Mouse (Mus musculus) heart, embryonic 14.5 days (tissue): ENCODE measurements around the gene Fgfr4. TPM values are rescaled to one million over a fixed set of nuclear protein-coding genes. Genes with fewer than 3 reads are reported as not detected.

Experiments used
- ATAC-seq: fragments of 200-750 bp; cut with Nextera tagmentation; 2 replicates; pipeline ENCODE4 v1.8.0; 2017; ENCODE audit warnings: low read depth, moderate TSS enrichment; ENCODE audit not compliant: insufficient number of reproducible peaks, insufficient read depth, low FRiP score
- H3K27ac ChIP-seq, 2 experiments: fragments of 200-500 bp in 1 of 2; fragments of 300-500 bp in 1 of 2; sonication (generic) in 1 of 2; replicated peaks in 1 of 2; 2 replicates each; pipeline ENCODE4 v1.5.1; 2012 to 2014; ENCODE audit warnings: low read depth in 2 of 2, low read length in 2 of 2, control low read depth in 1 of 2, mild to moderate bottlenecking in 1 of 2, mixed read lengths in 1 of 2; ENCODE audit not compliant: control insufficient read depth in 1 of 2, insufficient read depth in 1 of 2
- H3K27me3 ChIP-seq: fragments of 300-500 bp; sonication (generic); 2 replicates; pipeline ENCODE4 v1.6.1; 2014; ENCODE audit warnings: mild to moderate bottlenecking, low read length, control low read depth; ENCODE audit not compliant: control insufficient read depth, insufficient read depth
- H3K36me3 ChIP-seq: fragments of 300-500 bp; sonication (generic); 2 replicates; pipeline ENCODE4 v1.6.1; 2014; ENCODE audit warnings: mild to moderate bottlenecking, control low read depth, low read length, mixed read lengths; ENCODE audit not compliant: control insufficient read depth, insufficient read depth
- H3K4me1 ChIP-seq, 2 experiments: fragments of 200-500 bp in 1 of 2; fragments of 300-500 bp in 1 of 2; sonication (generic) in 1 of 2; 2 replicates each; pipeline ENCODE4 v1.6.1; 2012 to 2014; ENCODE audit warnings: low read length in 2 of 2, control low read depth in 1 of 2, mixed read lengths in 1 of 2; ENCODE audit not compliant: control insufficient read depth in 2 of 2, insufficient read depth in 2 of 2
- H3K4me2 ChIP-seq: fragments of 300-500 bp; sonication (generic); 2 replicates; pipeline ENCODE4 v1.6.1; 2014; ENCODE audit warnings: mild to moderate bottlenecking, low read length
- H3K4me3 ChIP-seq, 2 experiments: fragments of 200-500 bp in 1 of 2; fragments of 300-500 bp in 1 of 2; sonication (generic) in 1 of 2; 2 replicates each; pipeline ENCODE4 v1.5.1; 2012 to 2014; ENCODE audit warnings: low read length in 2 of 2, mild to moderate bottlenecking in 2 of 2, control low read depth in 1 of 2, low read depth in 1 of 2, moderate library complexity in 1 of 2; ENCODE audit not compliant: control insufficient read depth in 1 of 2, insufficient read depth in 1 of 2
- H3K9ac ChIP-seq: fragments of 300-500 bp; sonication (generic); 2 replicates; pipeline ENCODE4 v1.6.1; 2014; ENCODE audit warnings: mild to moderate bottlenecking, low read length
- H3K9me3 ChIP-seq: fragments of 300-500 bp; sonication (generic); 2 replicates; pipeline ENCODE4 v1.6.1; 2016; ENCODE audit warnings: low read length, control low read depth; ENCODE audit not compliant: control insufficient read depth
- WGBS: fragments of 180-500 bp; shearing (Covaris S2); extraction: QIAGEN DNeasy Blood & Tissue Kit; methylation state at CpG from one replicate; pipeline ENCODE4 v1.1.7; 2014; 5-methylcytosine and 5-hydroxymethylcytosine counted together
- polyA plus RNA-seq: library from polyadenylated mRNA; unstranded; fragments of >200 nt; fragmentation: Nextera tagmentation; extraction: Ambion mirVana; gene quantifications from 2 replicates; pipeline ENCODE4 v1.2.1, GENCODE M21; 2014

The Fgfr4 gene
- polyA plus RNA-seq, 1 experiment from 2014 or later = 0.39 TPM

DNA sequence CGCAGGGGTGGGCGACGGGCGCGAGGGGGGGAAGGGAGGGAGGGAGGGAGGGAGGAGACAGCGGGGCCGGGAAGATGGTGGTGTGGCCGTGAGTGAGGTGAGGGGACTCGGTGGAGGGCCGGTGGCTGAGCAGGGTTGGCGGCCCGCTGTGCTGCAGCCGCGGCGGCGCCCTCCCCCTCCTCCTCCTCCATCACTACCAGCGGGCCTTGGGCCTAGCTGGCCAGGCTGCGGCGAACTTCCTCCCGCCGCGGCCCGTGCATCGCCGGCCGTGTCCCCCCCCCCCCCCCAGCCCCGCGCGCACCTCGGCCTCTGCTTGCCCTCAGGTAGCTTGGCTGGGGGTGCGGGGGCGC lies 59.5 kb downstream of the Fgfr4 start:
- peak overlapping the region; percentile 79 for H3K4me2 ChIP-seq
- H3K9ac ChIP-seq = peak overlapping the region; percentile 94
- H3K4me1 ChIP-seq = peaks cover 8 to 42% of the 10 kb centered on the region in 2 experiments
- WGBS = 2% methylated on average over 9 of the region's 32 CpGs
- H3K27me3 ChIP-seq = no peaks in the 10 kb centered on the region
- H3K36me3 ChIP-seq = peaks cover 38% of the 10 kb centered on the region
- peak; percentile 55 for ATAC-seq
- H3K27ac ChIP-seq = peak overlapping the region; percentile 96 to 98
- H3K9me3 ChIP-seq = no peaks in the 10 kb centered on the region
- peak overlapping the region; percentile 83 to 85 for H3K4me3 ChIP-seq

DNA sequence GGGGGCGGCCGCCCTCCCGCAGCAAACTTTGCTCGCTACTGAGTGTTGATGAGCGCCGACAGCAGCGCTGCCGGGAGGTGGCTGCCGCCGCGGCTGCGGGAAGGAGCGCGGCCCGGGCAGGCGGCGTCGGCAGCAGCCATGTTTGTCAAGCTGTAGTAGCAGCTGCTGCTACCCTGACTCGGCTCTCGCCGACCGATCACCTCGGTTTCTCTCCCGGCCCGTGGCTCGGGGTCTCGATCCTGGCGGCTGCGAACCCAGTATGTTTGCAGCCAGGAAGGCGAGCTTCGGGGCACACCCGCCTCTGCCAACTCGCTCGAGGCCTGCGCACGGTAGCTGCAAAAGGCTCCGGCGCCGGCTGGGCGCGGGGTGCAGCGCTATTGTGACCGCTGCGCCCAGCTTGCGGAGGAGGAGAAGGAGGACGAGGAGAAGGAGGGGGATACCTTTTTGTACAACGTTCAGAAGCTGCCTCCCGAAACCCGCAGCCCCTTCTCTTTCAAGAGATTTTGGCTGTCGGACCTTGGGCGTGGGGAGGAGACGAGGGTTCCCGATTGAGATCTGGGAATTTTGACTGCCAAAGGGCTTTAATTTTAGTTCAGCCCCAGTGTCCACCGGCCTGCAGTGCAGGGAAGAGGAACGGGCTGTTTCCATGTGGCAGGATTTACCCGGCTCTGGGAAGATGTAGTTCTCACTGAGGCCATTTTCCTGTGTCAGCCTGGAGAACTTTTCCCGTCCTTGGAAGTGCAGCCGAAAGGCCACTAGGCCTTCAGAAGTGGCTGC lies 60.1 kb downstream of the Fgfr4 start:
- peak overlapping the region; percentile 94 for H3K9ac ChIP-seq
- peak overlapping the region; percentile 79 for H3K4me2 ChIP-seq
- WGBS = under 1% methylated on average over 58 of the region's 58 CpGs
- H3K36me3 ChIP-seq = peaks cover 44% of the 10 kb centered on the region
- H3K4me3 ChIP-seq = peak overlapping the region; percentile 83 to 85
- H3K27me3 ChIP-seq = no peaks in the 10 kb centered on the region
- peak overlapping the region; percentile 96 to 98 for H3K27ac ChIP-seq
- H3K9me3 ChIP-seq = no peaks in the 10 kb centered on the region
- no peak for ATAC-seq
- peaks cover 8 to 43% of the 10 kb centered on the region in 2 experiments for H3K4me1 ChIP-seq

DNA sequence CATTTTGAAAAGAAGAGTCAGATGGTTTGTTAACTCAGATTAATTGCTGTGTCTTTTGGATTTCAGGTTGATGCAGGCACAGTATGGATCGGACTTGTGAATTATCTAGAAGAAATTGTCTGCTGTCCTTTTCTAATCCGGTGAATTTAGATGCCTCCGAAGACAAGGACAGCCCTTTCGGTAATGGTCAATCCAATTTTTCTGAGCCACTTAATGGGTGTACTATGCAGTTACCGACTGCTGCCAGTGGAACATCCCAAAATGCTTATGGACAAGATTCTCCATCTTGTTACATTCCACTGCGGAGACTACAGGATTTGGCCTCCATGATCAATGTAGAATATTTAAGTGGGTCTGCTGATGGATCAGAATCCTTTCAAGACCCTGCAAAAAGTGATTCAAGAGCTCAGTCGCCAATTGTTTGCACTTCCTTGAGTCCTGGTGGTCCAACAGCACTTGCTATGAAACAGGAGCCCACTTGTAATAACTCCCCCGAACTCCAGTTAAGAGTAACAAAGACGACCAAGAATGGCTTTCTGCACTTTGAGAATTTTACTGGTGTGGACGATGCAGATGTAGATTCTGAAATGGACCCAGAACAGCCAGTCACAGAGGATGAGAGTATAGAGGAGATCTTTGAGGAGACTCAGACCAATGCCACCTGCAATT lies 60.8 kb downstream of the Fgfr4 start:
- ATAC-seq = no peak
- Histone ChIP-seq H3K27me3 (no peaks in the 10 kb centered on the region), H3K4me3 (peak overlapping the region; percentile 83 to 85), H3K9ac (peak overlapping the region; percentile 94), H3K4me2 (peak overlapping the region; percentile 79), H3K36me3 (peaks cover 51% of the 10 kb centered on the region), H3K4me1 (peaks cover 8 to 50% of the 10 kb centered on the region in 2 experiments), H3K27ac (peak overlapping the region; percentile 96 to 98), H3K9me3 (no peaks in the 10 kb centered on the region)
- WGBS = 58% methylated on average over 10 of the region's 10 CpGs

Other genes with a start within 250 kb of the Fgfr4 start
- 2.3 and 2.7 TPM in 2 replicates for gene Unc5a, start 203.2 kb upstream of the Fgfr4 start, polyA plus RNA-seq
- 0.72 and 1.0 TPM in 2 replicates for gene Hk3, start 131.3 kb upstream of the Fgfr4 start, polyA plus RNA-seq
- 19.1 and 19.3 TPM in 2 replicates for gene Uimc1, start 52.3 kb upstream of the Fgfr4 start, polyA plus RNA-seq
- 22.3 and 22.8 TPM in 2 replicates for gene Zfp346, start 47.3 kb upstream of the Fgfr4 start, polyA plus RNA-seq
- not detected in 2 replicates for gene Gm17617, start 19.1 kb upstream of the Fgfr4 start, polyA plus RNA-seq
- gene Nsd1, start 57.1 kb downstream of the Fgfr4 start, polyA plus RNA-seq = 53.5 and 57.3 TPM in 2 replicates
- 369 and 389 TPM in 2 replicates for gene Prelid1, start 167.9 kb downstream of the Fgfr4 start, polyA plus RNA-seq
- 73.1 and 78.7 TPM in 2 replicates for gene Rab24, start 169.3 kb downstream of the Fgfr4 start, polyA plus RNA-seq
- 20.4 and 22.3 TPM in 2 replicates for gene Mxd3, start 177.2 kb downstream of the Fgfr4 start, polyA plus RNA-seq
- 69.5 and 73.6 TPM in 2 replicates for gene Lman2, start 210.1 kb downstream of the Fgfr4 start, polyA plus RNA-seq
- gene Rgs14, start 217.1 kb downstream of the Fgfr4 start, polyA plus RNA-seq = 0.45 and 0.50 TPM in 2 replicates
- gene Slc34a1, start 245.5 kb downstream of the Fgfr4 start, polyA plus RNA-seq = not detected in 2 replicates